Mouse (Mus musculus): Measurements from ENCODE around the gene Fth1. TPM values are rescaled to one million over a fixed set of nuclear protein-coding genes. Genes with fewer than 3 reads are reported as not detected.

The Fth1 gene
- polyA plus RNA-seq, 1 experiment from 2014 or later: 1,616 TPM

- ATAC-seq (ENCODE audit: low read depth): peak; percentile 95
- Histone ChIP-seq H3K36me3 (no peaks in the 10 kb centered on the region), H3K27ac (replicated peaks) (peak overlapping the region; percentile 67), H3K4me3 (peak overlapping the region; percentile 63), H3K4me1 (replicated peaks) (peaks cover 28% of the 10 kb centered on the region), H3K9me3 (no peaks in the 10 kb centered on the region), H3K27me3 (0 out of 2 replicates have a peak, but pooled peaks cover 7% of the 10 kb centered on the region), H3K4me2 (peak overlapping the region; percentile 93), H3K9ac (peak overlapping the region; percentile 81)
- 4% methylated on average over 43 of the region's 44 CpGs for WGBS
Observed at GRCm38 (mm10) chr19:10017637-10018526, 37.5 kb downstream of the Fth1 start.

DNA sequence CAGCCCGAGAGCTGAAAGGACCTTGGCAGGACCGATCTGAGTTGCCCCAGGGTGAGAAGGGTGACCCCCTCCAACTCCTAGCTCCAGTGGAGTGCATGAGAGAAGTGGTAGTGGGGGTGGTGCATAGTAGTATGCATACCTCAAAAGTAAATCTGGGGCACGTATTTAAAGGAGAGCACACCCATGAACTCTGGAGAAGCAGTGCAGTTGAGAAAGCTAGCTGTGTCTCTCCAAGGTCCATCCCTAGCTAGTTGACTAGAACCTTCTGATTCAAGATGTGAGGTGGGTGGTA, 38.1 kb downstream of the Fth1 start:
- peak overlapping the region; percentile 93 for H3K4me2 ChIP-seq
- H3K9ac ChIP-seq: peak overlapping the region; percentile 81
- H3K4me1 ChIP-seq (replicated peaks): peaks cover 28% of the 10 kb centered on the region
- 11% methylated on average over 3 of the region's 3 CpGs for whole genome bisulfite sequencing
- no peak; the same call in none of the 2 replicates for ATAC-seq (ENCODE audit: low read depth)
- H3K9me3 ChIP-seq: no peaks in the 10 kb centered on the region
- H3K4me3 ChIP-seq: peak overlapping the region; percentile 63
- H3K36me3 ChIP-seq: no peaks in the 10 kb centered on the region
- H3K27ac ChIP-seq (replicated peaks): 0 out of 2 replicates have a peak overlapping the region, but pooled peaks have one; percentile 67
- 0 out of 2 replicates have a peak, but pooled peaks cover 7% of the 10 kb centered on the region for H3K27me3 ChIP-seq

DNA sequence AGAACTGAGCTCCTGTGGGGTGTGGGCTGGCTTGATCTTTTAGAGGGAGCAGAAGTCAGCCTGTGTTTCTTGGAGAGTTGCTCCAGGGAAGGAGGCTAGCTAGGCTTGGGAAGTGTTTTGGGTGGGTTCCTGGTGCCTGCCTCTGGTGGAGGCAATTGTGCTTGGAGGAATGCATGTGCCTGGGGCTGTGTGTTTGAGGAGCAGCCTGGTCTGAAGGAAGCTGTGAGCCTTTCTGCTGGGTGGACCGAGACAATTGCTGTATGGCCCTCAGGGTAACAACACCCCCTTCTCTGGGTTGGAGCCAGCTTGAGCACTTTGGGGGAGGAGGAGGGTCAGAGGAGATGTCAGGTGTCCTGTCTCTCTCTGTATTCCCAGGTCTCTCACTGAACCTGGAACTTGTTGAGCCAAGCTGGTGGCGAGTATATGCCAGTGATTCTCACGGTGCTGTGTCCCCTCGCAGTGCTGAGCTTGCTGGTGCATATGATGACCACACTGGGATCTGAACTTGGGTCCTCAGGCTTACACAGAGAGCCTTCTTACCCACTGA, 38.9 kb downstream of the Fth1 start:
- peak overlapping the region; percentile 63 for H3K4me3 ChIP-seq
- ATAC-seq (ENCODE audit: low read depth): no peak
- 0 out of 2 replicates have a peak, but pooled peaks cover 7% of the 10 kb centered on the region for H3K27me3 ChIP-seq
- no peak overlapping the region for H3K27ac ChIP-seq (replicated peaks)
- H3K9me3 ChIP-seq: no peaks in the 10 kb centered on the region
- peaks cover 28% of the 10 kb centered on the region for H3K4me1 ChIP-seq (replicated peaks)
- peak overlapping the region; percentile 93 for H3K4me2 ChIP-seq
- 64% methylated on average over 4 of the region's 4 CpGs for WGBS
- peak overlapping the region; percentile 81; the same call in 1 of the 2 replicates for H3K9ac ChIP-seq
- H3K36me3 ChIP-seq: no peaks in the 10 kb centered on the region

GRCm38 (mm10) chr19:10021981-10022380, 41.6 kb downstream of the Fth1 start:
- no peak overlapping the region for H3K27ac ChIP-seq (replicated peaks)
- no peaks in the 10 kb centered on the region for H3K36me3 ChIP-seq
- no peak overlapping the region for H3K4me3 ChIP-seq
- ATAC-seq (ENCODE audit: low read depth): no peak
- no peak overlapping the region for H3K4me2 ChIP-seq
- 0 out of 2 replicates have a peak, but pooled peaks cover 7% of the 10 kb centered on the region for H3K27me3 ChIP-seq
- peaks cover 37% of the 10 kb centered on the region for H3K4me1 ChIP-seq (replicated peaks)
- no peak overlapping the region for H3K9ac ChIP-seq
- H3K9me3 ChIP-seq: no peaks in the 10 kb centered on the region
- WGBS: 77% methylated on average over 2 of the region's 2 CpGs

DNA sequence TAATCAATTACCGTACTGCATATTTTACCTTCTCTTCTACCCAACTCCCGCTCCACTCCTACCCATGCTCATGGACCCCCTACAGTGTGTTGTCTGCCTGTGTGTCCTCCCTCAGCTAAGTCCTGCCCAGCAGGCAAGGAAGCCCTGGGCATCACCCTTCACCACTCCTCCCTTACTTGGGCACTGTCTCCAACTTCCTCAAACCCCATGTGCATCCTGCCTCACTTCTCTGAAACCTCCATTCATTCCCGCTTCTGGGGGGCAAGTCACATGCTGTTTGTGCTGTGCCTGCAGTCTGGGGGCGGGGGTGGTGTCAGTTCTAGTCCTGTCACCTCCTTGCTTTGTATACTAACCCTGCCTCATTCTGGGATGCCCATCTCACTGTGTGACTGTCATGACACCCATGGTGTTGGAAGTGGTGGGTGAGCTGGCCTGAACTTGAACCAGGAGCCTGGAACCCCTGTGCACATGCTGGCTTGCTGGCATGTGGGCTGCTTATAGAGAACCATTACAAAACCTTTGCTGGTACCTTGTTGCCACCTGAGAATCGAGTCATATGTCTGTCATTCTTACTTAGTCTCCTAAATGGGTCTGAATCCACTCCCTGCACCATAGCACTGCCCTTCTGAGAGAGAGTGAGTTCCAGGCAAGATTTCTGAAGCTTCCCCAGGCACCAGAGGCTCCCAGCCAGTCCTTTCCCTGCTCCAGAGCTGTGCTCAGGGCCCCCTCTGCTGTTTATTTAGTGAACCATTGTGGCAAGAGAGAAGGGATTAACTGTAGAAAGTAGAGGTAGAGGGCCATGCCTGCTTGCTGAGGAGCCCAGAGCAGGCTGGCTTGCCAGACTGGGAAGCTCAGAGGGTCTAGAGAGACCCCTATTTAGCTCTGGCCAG, 42.3 kb downstream of the Fth1 start:
- 70% methylated on average over 5 of the region's 5 CpGs for WGBS
- Histone ChIP-seq H3K27ac (replicated peaks) (peak overlapping the region; percentile 61), H3K36me3 (no peaks in the 10 kb centered on the region), H3K4me1 (replicated peaks) (peaks cover 34% of the 10 kb centered on the region), H3K27me3 (0 out of 2 replicates have a peak, but pooled peaks cover 7% of the 10 kb centered on the region), H3K9me3 (no peaks in the 10 kb centered on the region), H3K4me2 (no peak overlapping the region), H3K9ac (peak overlapping the region; percentile 22; the same call in 1 of the 2 replicates), H3K4me3 (no peak overlapping the region)
- no peak for ATAC-seq (ENCODE audit: low read depth)

- Histone ChIP-seq H3K4me2 (no peak overlapping the region), H3K36me3 (0 out of 2 replicates have a peak, but pooled peaks cover 2% of the 10 kb centered on the region), H3K27me3 (0 out of 2 replicates have a peak, but pooled peaks cover 7% of the 10 kb centered on the region), H3K4me3 (no peak overlapping the region), H3K9me3 (no peaks in the 10 kb centered on the region), H3K9ac (peak overlapping the region; percentile 22; the same call in 1 of the 2 replicates), H3K27ac (replicated peaks) (peak overlapping the region; percentile 61; the same call in 1 of the 2 replicates), H3K4me1 (replicated peaks) (peaks cover 31% of the 10 kb centered on the region)
- ATAC-seq (ENCODE audit: low read depth): no peak
- 69% methylated on average over 9 of the region's 9 CpGs for WGBS
Observed at GRCm38 (mm10) chr19:10023304-10023758, 42.9 kb downstream of the Fth1 start.

DNA sequence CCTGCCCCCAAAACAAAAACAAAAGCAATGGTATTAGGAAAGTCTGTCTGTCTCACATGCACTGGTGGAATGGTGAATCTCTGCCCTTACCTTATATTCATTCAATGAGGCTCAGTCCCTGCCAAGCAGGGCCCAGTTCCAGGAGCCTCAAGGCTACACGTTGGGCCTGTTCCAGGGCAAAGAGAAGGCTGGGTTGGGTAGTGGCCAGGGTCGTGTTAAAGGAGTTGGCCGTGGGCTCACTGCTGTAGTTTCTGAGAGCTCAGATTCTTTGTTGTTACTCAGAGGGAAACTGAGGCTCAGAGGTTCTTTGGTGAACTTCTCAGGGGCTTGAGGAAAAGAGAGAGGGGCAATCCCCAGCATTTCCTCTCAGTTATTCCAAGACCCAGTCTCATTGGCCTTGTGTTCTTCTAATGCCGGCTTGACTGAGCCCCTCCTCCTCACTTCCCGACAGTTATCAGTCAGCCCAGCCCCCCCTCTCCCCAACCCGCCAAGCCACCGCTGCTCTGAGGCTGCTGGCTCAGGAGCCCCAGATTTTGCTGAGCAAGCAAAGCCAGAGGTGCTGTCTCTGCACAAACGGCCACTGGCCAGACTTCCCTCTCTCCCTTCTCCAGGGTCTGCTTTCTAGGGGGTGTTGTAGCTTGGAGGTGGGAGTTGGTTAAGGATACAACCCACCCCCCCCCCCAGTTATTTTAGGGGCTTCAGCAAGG, 44.9 kb downstream of the Fth1 start:
- H3K9ac ChIP-seq: no peak overlapping the region
- H3K9me3 ChIP-seq: no peaks in the 10 kb centered on the region
- H3K4me3 ChIP-seq: no peak overlapping the region
- H3K27ac ChIP-seq (replicated peaks): peak overlapping the region; percentile 54
- 0 out of 2 replicates have a peak, but pooled peaks cover 7% of the 10 kb centered on the region for H3K36me3 ChIP-seq
- H3K27me3 ChIP-seq: no peaks in the 10 kb centered on the region
- 0 out of 2 replicates have a peak, but pooled peaks have one; percentile 55 for ATAC-seq (ENCODE audit: low read depth)
- 26% methylated on average over 8 of the region's 8 CpGs for WGBS
- H3K4me1 ChIP-seq (replicated peaks): peaks cover 17% of the 10 kb centered on the region
- H3K4me2 ChIP-seq: 0 out of 2 replicates have a peak overlapping the region, but pooled peaks have one; percentile 16

GRCm38 (mm10) chr19:10029746-10030145, 49.3 kb downstream of the Fth1 start:
- Histone ChIP-seq H3K4me1 (replicated peaks) (peaks cover 12% of the 10 kb centered on the region), H3K27ac (replicated peaks) (no peak overlapping the region), H3K4me3 (no peak overlapping the region), H3K27me3 (no peaks in the 10 kb centered on the region), H3K4me2 (no peak overlapping the region), H3K36me3 (0 out of 2 replicates have a peak, but pooled peaks cover 7% of the 10 kb centered on the region), H3K9me3 (no peaks in the 10 kb centered on the region), H3K9ac (no peak overlapping the region)
- ATAC-seq (ENCODE audit: low read depth): no peak
- 88% methylated on average over 2 of the region's 2 CpGs for WGBS

GRCm38 (mm10) chr19:10033211-10033973, 53.0 kb downstream of the Fth1 start:
- 44% methylated on average over 8 of the region's 8 CpGs for WGBS
- Histone ChIP-seq H3K4me3 (no peak overlapping the region), H3K36me3 (0 out of 2 replicates have a peak, but pooled peaks cover 4% of the 10 kb centered on the region), H3K27ac (replicated peaks) (no peak overlapping the region), H3K4me2 (no peak overlapping the region), H3K27me3 (no peaks in the 10 kb centered on the region), H3K9me3 (no peaks in the 10 kb centered on the region), H3K9ac (no peak overlapping the region), H3K4me1 (replicated peaks) (0 out of 2 replicates have a peak, but pooled peaks cover 3% of the 10 kb centered on the region)
- peak; percentile 60; the same call in 1 of the 2 replicates for ATAC-seq (ENCODE audit: low read depth)

DNA sequence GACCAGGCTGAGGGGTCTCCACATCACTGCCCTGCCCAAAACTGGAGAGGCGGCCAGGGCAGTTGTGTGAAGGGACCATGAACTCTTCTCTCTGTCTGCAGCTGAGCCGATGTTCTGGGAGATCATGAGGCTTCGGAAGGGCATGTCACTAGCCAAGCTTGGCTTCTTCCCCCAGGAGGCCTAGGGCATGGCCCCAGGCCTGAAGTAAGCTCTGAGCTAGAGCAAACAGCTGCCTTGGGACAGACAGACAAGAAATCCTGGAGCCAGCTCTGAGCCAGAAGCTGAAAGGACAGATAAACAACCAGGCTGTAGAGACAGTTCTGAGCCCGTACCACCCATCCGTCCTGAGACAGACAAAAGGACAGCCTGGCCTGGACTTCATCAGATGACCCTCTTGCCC, 54.0 kb downstream of the Fth1 start:
- no peaks in the 10 kb centered on the region for H3K27me3 ChIP-seq
- H3K9me3 ChIP-seq: no peaks in the 10 kb centered on the region
- no peak overlapping the region for H3K4me3 ChIP-seq
- 88% methylated on average over 5 of the region's 5 CpGs for WGBS
- H3K27ac ChIP-seq (replicated peaks): no peak overlapping the region
- peaks cover 11% of the 10 kb centered on the region; the same call in 1 of the 2 replicates for H3K4me1 ChIP-seq (replicated peaks)
- no peak for ATAC-seq (ENCODE audit: low read depth)
- H3K4me2 ChIP-seq: no peak overlapping the region
- H3K9ac ChIP-seq: no peak overlapping the region
- H3K36me3 ChIP-seq: 0 out of 2 replicates have a peak, but pooled peaks cover 3% of the 10 kb centered on the region

Data from neural tube, embryonic 13.5 days (tissue).